Mouse (Mus musculus): ENCODE measurements at regions not wholly inside any gene's neighbourhood (a gene's known extent, or its start where the extent isn't known, plus 50 kb on each side); places are given as distances from the start of the nearest gene placed in this dataset.
A peak's percentile ranks its signal among the peaks of the same experiment; 100 is the strongest.
"Not testable (repeated sequence)": the region's sequence is repeated elsewhere in the genome, so short reads cannot be mapped to it uniquely, and the experiment has no call there.

DNA sequence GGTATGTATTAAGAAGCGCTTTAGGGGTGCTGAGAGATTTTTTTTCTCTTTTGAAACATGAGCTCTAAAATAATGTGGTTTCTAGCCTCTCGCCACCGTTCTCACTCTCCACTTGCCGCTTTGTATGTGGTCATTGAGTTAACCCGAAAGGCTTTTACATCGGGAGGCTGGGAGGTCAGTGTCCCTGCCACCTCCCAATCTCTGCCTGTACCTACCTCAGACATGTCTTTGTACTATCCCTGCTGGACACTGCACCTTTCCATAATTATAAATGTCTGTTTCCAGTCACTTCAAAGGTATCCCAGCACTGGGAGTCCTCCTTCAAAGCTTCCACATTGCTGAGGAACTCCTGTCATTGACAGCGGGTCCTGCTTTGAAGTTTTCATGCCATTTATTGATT lies 347.6 kb upstream of the Tbc1d2b start:
- no peak for DNase-seq

DNA sequence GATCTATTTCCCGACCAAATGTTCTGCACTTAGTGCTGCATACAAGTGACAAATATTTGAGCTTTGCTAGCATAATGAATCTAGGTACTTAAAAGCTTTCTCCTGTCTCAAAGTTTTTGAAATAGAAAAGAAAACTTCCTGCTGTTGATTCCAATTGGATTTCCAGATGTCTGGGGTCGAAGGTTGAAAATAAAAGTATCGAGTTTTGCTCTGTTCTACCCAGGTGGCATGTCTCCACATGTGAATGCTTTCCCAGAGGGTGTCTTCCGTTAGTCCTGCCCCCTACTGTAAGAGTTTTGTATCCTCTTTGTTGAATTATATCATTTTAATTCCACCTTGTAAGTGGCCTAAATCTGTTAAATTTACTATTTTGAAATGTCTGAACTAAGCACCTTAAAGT lies 327.3 kb upstream of the Tbc1d2b start:
- DNase-seq, result no peak

DNA sequence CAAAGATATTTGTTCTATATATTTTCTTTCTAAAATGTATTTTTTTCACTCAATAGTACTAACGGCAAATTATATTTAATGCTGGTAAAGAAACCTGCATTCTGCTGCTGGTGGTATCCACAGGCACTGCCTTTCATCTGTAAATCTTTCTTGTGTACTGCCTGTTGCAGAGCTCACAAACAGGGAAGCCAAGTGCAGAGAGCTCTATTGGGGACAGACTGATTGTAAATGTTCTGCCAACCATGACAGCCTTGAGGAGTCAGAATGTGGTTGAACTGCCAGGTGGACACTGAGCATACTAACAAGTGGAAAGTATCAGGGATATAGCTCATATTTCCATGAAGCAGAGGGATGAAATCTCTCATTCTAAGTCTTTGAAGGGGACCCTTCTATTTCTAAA lies 286.1 kb upstream of the Tbc1d2b start:
- no peak for DNase-seq

- no peak for DNase-seq
These were observed 285.6 kb upstream of the Tbc1d2b start for GRCm38 (mm10) chr9:90556216-90556615.

- DNase-seq, result no peak
These were observed 277.3 kb upstream of the Tbc1d2b start for GRCm38 (mm10) chr9:90547931-90548330.

GRCm38 (mm10) chr9:90546720-90547119 lies 276.1 kb upstream of the Tbc1d2b start:
- no peak for DNase-seq

DNA sequence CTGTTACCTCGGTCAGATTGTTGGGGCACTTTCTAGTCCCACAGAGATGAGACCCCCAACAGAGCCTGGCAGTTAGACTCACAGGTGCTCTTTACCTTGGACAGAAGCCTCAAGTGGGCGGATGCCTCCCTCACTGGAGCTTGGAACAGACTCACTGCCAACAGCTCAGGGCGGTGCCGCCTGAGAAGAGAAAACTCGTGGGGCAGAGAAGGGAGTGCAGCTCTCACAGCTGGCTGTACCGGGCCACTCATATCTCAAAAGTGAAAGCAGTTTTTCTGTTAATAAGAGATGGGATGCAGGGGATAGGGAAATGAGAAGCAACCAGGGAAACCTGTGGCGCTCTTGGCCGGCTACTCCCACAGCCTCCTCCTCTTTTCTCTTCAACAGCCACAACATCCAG lies 267.1 kb upstream of the Tbc1d2b start:
- DNase-seq, result not testable (repeated sequence)

- no peak for DNase-seq
These were observed 262.8 kb upstream of the Tbc1d2b start for GRCm38 (mm10) chr9:90533372-90533771.

DNA sequence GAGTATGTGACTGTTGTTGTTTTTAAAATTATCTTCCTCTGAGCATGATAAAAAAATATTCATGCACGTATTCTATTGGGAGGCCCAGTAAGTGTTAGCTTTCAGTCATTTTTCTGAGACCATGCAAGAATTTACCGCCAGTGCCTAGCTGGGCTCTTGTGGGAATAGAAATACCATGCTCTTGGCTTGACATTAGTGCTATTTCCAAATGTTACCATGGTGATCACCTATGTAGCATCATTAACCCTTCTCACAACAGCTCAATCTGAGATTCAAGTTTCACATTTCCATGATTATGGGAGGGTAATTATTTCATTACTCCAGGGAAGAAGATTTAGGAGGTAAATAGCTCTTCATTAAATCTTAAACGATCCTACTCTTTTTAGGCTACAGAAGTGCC lies 250.6 kb upstream of the Tbc1d2b start:
- no peak for DNase-seq

DNA sequence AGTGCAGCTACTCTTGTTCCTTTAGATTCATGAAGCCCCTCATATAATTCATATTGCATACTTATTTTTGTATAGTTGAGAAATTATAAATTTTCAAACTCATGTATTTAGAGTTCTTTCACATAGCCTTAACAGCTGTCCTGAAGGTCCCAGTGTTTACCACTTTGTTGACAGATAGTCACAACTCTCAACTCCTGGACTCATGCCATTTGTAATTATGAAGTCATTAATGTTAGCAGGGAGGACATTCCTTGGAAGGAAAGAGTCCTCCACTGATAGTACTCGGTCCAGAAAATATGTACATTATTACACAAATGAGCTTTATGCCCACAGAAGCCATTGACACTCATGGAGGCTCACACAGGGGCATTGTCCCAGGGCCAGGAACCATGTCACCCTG lies 224.3 kb upstream of the Tbc1d2b start:
- DNase-seq, result no peak

DNA sequence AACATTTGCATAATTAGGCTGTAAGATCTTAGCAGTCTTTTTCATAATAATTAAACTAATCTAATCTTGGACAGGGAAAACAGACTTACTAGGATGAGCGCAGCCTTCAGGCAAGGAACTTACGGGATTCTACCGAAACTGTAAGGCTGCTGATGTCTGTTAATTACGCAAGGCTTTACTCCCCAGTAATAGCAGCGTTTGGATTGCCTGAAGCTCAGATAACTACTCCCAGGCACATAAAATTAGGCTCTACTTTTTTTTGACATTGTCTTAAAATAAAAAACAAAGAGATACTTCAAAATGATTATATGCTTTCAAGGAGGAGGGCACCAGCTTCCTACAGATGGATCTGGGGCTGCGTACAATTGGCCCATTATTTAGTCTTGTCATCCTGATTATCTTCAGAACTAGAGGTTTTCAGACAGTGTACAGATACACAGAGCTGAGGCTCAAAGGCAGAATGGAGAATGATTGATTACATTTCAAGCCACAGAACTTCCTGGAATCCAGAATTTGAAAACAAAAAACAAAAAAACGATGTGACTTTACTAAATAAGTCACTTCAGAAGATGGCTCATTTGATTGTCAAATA lies 220.1 kb upstream of the Tbc1d2b start:
- no peak for DNase-seq

- no peak for DNase-seq
These were observed 180.0 kb upstream of the Tbc1d2b start for GRCm38 (mm10) chr9:90450579-90450978.

- peak; percentile 14 for DNase-seq
These were observed 176.4 kb upstream of the Tbc1d2b start for GRCm38 (mm10) chr9:90446957-90447356.

DNA sequence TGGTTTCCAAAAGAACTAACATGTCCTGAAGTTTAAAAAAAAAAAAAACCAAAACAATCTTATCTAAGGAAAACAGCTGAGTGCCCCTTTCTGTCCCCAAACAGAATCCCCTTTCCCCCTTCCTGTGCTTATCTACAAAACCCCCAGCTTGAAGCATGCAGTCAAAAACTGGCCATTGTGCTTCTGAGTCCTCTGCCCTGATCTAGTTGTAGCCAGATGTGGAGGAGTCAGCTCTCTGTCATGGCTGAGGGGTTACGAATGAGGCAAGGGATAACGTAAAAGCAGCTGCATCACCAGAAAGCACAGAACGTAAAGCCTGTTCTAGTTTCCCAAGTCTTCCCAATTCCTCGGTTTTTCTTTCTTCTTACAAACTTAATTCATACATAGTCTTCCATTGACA lies 164.3 kb upstream of the Tbc1d2b start:
- DNase-seq, result no peak

GRCm38 (mm10) chr9:90430898-90431297 lies 160.3 kb upstream of the Tbc1d2b start:
- no peak for DNase-seq

GRCm38 (mm10) chr9:90421662-90422061 lies 151.1 kb upstream of the Tbc1d2b start:
- DNase-seq, result no peak

DNA sequence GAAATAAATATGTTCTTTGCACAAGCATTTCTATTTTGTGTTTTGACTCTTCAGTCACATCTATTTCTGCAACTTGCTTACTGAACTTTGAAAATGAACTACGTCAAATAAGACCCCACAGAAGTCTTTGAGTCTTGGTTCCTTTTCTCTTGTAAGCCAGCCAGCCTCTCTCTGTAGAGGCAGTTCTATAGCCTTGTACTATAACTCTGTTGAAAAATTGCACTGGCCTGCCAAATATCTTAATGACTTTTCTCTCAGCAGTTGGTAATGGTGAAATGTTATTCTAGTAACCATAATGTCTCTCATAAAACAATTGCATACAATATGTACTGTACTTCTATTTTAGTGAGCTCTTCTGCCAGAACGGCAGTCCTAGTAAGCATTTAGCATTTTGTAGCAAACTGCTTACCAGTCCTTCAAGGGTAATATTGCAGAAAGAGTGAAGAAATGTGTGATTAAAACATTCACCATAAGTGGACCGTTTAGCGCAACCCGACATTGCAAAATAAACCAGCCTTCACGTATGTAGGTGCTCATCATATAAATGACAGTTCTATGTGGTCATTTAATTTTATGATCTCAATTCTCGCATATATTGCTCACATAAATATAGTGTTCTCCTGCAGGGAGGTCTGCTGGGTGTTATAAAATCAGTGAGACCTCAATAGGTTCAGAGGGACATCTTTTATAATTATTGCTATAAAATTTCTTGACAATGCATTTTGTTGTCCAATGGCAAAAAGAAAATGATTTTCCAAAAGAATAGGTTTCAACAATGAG lies 149.3 kb upstream of the Tbc1d2b start:
- no peak for DNase-seq

GRCm38 (mm10) chr9:90408789-90409188 lies 138.2 kb upstream of the Tbc1d2b start:
- peak; percentile 7 for DNase-seq

- DNase-seq, result no peak
These were observed 137.0 kb upstream of the Tbc1d2b start for GRCm38 (mm10) chr9:90407573-90407972.

GRCm38 (mm10) chr9:90388401-90388800 lies 117.8 kb upstream of the Tbc1d2b start:
- no peak for DNase-seq

GRCm38 (mm10) chr9:90385047-90385446 lies 114.4 kb upstream of the Tbc1d2b start:
- no peak for DNase-seq

DNA sequence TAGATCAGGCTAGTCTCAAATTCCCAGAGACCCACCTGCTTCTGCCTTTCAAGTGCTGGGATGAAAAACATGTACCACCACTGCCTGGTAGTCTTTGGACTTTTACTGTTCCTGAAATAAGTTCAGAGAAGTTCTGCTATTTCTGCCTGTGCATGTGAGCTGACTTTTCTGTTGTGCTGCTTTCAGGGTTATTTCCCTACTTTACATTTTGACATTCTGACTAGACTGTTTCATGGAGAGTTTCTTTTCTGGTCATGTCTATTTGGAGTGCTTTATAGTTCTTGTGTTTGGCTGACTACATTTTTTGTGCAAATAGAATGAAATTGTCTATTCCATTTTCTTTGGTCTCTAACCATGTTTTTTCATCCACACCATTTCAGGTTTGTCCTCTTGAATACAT lies 109.5 kb upstream of the Tbc1d2b start:
- no peak for DNase-seq

DNA sequence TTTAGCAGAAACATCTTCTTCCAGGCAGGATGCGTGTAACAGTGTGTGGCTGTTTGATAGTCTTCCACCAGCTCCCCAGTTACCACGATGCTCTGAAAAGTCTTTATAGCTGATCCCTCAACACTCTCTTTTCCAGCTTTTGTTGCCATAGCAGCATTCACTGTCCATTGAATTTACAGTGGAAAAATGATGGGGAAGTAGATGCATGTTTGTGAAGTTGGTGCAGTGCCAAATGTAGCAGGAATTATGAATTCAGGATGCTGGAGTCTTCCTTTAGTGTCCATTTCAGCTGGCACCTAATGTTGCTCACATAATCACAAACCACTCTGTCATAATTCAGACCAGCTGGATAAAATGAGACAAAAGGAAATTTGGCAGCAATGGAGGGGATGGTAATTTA lies 99.0 kb upstream of the Tbc1d2b start:
- DNase-seq, result no peak

- no peak for DNase-seq
These were observed 97.1 kb upstream of the Tbc1d2b start for GRCm38 (mm10) chr9:90367745-90368144.

DNA sequence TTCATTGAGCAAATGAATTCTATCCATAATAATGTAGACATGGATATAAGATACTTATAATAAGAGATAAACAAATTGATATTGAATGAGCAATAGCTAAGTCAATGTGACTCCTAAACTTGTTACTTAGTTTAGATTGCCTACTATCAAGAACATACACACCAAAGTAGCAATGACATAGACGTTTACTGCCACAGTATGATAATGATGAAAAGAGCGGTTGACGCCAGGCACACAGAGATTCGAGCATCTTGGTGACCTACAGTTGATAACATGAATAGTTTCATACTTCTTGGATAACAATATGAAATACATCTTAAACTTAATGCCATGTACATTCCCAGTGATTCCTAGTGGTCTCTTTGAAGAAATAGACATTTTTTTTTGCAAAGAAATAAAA lies 55.9 kb upstream of the Tbc1d2b start:
- no peak for DNase-seq

Measured in thymus, postnatal 14 days (tissue).